Mouse (Mus musculus): ENCODE measurements around the gene Gm20388. TPM values are rescaled to one million over a fixed set of nuclear protein-coding genes. Genes with fewer than 3 reads are reported as not detected.

The Gm20388 gene
- total RNA-seq, 2 experiments from 2014 or later: 5.8 TPM; not detected in 1

DNA sequence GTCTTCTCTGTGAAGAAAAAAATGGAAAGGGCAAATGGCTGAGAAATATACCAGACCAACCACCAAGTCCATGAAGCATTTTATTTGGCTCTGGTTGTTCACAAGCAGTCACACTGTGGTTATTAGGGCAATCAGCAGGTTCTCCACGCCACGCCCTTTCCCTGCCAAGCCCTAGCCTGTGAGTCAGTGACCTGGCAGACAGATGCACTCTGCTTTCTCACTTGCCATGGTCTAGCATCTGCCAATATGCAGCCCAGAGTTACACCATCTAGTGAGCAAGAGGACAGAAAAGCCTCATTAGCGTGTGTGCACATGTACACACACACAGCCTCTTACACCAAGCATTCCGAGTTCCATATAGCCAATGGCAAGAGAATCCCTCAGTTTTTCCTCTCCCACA is 2994.7 kb downstream of the Gm20388 start:
- DNase-seq: no peak

DNA sequence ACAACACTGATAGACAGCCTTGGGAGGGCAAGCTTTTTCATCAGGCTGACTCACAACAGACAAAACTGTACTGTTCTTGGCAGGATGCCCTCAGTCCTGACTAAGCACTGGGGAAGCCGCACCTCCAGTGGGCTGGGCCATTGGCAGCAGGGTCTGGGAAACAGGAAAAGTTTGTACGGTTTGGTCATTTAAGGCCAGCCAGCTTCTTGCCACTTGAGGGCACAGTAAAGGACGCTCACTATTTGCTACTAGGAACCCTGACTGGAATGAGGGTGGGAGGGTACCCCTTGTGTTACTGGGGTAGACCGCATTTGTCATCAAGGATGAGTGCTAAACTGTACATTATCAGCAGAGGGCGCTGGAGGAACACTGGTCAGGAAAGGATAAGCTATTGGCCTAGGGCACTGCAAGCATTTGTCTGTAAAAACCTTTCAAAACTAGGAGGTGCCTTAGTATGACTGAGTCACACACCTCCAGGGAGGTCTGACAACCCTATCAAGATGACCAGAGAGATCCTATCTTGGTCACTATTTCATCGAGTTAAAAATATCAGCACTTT is 2995.9 kb downstream of the Gm20388 start:
- DNase-seq: peak; percentile 91

DNA sequence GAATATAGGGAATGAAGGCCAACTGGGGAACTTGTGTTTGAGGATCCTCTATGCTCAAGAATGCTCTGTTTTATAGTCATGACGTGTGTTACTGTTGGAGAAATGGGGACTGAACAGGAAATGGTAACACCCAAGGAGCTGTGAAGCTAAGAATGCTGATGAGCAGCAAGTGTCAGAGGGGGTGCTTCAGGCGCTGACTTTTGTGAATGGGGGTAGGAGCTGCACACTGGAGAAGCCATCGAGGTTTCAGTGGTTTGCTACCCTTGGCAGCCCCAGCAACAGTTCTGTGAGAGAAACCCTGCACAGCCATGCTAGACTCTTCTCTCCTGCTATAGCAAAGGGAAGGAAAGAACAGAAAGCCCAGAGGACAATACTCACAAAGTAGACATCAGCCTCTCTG is 3001.5 kb downstream of the Gm20388 start:
- no peak for DNase-seq

DNA sequence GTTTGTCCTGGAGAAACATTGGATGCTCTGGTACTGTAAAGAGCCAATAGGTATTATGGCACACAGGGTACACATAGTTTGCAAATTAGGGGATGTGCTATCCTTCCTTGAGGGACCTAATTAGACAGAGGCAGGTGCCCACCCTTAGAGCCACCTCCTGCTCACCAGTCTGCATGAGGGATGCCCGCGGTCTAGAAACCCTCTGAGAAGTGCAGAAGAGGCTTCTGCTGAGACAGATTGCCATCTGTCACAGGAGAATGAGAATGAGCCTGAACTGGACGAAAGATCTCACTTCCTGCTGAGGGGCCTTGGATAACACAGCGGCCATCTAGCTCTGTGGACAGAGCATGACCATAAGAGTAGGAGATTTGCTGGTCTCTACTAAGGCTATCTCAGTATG is 3002.2 kb downstream of the Gm20388 start:
- DNase-seq: no peak

DNA sequence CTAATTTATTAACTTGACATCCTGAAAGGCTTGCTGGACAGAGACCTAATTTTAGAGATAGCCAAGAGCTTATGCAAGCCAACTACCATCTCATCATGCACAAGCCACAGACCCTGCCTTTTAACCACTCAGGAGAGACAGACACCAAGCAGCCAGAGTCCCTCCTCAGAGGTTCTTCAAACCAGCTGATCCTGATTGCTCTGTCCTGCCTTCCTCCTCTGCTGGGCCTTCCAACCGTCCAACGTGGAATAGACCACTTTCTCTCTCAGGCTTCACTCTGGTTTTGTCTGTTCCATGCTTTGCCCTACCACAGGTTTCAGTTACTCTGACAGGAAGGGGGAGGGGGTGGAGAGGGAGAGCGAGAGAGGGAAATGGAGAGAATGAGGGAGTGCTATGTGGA is 3006.1 kb downstream of the Gm20388 start:
- DNase-seq: no peak

DNA sequence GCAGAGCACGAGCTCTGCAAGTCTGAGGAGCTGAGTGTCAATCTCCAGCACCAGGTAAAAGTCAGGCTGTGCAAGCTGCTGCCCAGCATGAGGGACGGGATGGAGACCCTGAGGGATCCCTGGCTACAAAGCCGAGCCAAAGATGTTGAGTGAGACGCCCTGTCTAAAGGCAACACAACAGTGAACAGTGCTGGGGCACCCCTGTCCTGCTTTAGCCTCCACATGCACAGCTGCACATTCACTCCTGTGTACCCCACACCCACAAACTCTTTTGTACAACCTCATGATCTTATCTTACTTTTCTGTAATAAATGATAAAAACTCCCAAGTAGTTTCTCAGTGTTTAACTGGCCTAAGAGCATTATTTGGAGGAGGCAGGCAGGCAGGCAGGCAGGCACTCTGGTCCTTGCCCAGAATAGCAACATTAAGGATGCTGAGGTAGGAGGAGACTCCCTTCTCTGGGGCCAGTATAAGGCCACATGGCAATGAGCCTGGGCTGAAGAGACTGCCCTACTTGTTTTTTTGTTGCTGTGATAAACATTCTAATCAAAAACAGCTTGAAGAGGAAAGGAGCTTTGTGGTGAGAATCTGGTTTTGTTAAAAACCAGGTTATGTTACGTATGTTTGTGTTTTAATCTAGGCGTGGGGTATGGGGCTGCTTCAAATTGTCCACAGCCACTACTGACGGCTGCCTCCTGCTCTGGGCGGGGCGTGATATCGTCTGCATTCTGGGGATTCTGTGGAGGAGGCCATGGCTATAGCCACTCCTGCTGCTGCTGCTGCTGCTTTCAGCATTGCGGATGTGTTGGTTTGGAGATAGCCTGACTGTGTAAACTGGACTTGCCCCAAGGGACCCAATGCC is 3007.1 kb downstream of the Gm20388 start:
- peak; percentile 71 for DNase-seq

DNA sequence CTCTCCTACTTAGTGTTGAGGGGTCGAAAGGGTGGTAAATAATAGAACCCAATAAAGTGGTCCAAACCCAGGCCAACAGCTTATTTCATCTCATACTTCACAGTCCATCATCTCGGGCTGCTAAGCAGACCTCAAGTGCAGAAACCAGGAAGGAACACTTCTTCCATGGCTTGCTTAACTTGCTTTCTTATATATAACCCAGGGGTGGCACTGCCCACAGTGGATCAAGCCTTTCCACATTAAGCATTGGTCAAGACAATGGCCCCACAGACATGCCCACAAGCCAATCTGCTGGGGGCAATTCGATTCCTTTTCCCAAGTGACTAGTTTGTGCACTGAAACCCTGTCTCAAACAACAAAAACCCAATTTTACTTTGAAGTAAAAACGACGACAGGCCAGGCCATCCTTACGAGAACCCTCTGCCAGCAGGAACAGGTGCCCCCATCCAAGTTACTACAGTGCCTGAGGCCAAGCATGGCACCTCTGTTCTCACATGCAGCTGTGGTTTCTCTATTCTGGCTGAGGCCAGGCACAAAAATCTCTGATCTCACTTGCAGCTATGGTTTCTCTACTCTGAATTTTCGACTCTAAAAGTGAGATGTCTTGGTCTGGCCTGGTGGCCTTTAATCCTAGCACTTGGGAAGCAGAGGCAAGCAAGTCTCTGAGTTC is 3007.9 kb downstream of the Gm20388 start:
- DNase-seq: no peak

DNA sequence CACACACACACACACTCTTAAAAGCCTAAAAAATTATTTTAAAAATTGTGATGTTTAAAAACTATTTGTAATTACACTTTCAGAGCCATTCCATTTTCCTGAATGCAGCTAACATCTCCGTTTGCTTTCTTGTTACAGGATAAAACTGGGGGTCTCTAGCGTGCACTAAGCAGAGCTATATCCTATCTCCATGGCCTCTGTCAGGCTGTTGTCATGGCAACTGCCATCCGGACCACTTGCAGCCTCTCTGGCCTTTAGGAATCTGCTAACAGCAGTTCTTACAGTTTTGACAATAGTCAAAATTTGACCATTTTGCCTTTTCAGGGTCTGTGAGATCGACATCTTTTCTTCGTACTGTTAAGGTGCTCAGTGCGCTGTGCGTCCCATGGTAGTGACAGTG is 3010.2 kb downstream of the Gm20388 start:
- DNase-seq: no peak

DNA sequence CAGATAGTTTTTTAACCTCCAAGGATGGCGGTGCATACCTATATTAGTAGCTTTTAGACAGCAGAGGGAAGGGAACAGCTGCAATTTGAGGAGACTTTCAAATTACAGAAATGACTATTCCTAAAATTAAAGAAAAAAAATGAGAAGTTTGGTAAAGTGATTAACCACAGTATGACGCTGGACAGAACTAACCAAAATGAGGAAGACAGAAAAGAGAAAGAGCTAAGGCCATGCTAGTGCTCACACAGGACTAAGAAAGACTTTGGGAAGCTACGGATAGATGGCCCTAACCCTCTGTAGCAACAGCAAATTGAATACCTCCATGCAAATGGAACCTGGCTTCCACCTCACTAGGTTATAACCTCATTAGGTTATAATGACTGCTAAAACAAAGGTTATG is 3012.3 kb downstream of the Gm20388 start:
- no peak for DNase-seq

DNA sequence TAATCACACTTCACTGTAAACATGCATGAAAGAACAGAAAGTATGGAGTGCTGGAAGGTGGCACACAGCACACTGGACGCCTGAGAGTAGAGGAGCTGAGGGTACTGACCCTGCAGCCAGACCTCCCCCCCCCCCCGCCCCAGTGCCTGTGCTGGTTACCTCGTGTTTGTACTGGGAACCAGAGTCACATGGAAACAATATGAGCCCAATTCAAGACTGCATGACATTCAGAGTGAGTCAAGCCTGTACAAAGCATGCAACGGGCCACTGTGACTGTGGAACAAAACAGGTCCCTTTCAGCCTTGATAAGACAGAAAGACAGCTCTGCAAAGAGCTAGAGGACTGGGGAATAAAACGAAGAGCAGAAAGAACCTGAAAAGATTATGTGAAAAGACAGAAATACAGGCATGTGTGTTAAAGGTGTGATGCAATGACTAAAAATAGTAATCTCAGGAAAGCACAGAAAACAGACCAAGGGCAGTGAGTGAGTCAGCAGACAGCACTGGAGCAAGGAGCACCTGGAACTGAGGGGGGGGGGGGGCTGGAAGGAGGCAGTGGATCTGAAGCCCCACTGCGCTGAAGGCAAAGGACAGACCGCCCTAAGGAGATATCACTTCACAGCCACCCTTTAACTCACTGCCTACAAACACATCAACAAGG is 3012.9 kb downstream of the Gm20388 start:
- no peak for DNase-seq

DNA sequence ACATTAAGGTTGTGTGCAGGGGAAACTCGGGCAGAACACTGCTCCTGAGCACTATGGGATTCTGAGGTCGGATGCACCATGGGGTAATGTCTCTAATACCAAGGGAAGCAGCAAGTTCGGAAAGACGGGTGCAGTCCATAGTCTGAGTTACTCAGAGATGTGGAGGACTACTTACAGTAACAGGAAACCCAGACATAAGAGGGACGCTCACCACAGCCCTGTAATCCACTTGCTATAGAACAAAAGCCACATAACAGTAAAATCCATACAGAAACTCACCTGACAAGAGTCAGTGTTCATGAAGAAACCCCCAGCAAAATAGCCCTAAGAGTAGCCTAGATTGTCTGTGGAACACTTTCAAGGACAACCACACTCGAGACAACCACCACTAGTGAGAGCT is 3013.4 kb downstream of the Gm20388 start:
- DNase-seq: no peak

DNA sequence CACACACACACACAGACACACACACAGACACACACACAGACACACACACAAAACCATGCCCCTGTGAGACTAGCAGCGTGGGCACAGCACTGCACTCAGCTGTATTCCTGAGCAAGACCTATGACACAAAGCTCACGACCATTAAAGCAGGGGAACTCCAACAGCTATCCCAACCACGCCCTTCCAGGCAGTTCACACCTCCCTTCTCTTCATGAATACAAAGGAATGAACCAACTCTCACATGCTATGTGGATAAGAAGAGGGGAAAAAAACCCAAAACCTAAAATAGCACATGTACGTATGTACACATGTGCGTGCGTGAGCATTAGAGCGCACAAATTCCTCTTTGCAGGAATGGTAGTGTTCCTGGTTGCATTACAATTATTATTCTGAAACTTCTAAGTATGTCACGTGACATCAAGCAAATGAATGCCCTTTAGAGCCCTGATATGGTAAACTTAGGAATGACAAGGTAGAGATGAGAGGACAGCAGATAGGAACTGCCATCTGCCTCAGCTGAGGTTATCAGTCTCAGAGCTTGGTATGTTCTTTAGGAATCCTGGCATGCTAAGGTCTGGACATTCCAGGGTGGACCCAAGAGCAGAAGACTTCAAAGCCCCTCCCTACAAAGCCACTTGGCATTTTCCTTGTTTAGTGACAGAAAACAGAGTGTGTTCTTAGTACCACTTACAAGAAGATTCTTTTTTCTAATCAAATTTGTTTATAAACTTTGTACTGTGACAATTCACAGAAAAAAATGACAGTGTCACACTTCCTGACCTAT is 3015.5 kb downstream of the Gm20388 start:
- DNase-seq: no peak

DNA sequence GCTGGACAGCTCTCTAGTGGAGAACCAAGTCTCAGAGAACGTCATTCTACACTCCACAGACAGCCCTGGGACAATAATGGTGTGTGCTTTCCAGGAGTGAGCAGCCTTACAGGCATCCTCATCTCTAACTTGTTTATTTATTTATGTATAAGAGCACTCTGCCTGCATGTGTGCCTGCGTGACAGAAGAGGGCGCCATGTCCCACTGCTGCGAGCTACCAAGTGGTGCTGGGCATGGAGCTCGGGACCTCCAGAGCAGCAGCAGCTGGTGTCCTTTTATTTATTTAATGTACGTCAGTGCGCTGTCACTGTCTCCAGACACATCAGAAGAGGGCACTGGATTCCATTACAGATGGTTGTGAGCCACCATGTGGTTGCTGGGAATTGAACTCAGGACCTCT is 3016.1 kb downstream of the Gm20388 start:
- DNase-seq: no peak

DNA sequence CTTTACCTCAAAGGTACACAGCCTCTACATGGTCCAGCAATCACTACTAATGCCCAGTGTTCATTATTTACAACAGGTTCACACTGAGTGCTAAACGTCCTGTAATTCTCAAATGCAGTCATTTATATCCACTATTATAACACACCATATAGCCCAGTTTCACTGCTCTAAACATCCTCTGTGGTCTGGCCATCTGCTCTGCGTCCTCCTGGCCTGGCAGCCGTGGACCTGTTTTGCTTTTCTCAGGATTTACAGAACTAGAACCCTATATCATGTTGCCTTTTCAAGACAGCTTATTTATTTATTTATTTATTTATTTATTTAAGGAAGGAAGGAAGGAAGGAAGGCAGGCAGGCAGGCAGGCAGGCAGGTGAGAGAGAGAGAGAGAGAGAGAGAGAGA is 3017.2 kb downstream of the Gm20388 start:
- no peak for DNase-seq

DNA sequence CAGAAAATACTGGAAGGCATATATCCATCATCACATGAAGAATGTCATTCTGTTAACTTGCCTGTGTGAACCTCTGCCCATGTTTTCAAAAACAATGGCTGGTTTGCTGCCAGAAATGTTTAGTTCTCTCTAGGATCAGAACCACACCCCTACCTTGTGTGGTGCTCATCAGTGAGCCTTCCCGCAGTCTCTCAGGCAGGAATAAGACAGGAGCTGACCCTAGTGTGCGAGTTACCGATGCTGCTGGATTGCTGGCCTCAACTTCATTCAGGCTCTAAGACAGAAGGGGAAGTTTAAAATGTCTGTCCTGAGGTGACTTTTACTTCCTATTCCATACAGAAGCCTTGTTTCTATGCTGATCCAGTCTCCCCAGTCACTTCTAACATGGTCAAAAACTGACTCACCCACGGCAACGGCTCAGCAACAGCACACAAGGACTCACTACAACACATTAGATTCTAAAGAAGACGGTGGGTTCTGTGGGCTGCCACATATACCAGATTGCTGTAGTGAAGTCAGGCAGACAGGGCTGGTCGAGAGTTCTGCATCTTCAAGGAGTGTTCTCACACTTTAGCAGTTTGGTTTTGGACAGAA is 3018.1 kb downstream of the Gm20388 start:
- no peak for DNase-seq

DNA sequence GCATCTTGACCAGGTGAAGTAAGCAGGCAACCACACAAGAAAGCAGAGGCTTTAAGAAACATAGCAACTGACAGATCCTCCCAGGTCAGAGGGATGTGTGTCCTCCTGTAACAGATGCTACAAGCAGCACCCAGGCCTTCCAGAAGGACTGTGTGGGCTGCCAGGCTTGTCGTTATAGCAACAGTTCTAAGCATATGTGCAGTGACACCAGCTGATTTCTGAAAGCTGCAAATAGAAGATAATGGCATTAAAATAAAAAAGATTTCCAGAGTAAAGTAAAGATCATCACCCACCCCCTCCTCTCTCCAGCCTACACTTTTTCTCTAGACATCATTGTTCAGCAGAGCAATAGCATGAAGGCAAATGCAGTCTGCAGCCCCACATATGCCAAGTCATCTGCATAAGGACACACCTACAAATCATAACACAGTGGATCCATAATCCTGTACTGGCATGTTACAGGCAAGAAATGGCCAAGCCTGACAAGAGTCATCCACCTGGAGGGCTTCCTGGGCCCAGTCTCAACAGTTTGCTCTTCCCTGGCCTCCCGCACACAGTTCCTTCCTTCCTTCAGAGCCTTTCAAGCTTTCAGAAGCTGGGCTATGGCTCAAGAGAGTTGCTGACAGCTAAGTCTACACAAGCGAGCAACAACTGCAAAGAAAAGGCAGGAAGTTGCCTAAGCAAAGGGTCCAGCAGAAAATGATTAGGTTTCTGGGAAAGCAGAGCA is 3021.4 kb downstream of the Gm20388 start:
- no peak for DNase-seq

DNA sequence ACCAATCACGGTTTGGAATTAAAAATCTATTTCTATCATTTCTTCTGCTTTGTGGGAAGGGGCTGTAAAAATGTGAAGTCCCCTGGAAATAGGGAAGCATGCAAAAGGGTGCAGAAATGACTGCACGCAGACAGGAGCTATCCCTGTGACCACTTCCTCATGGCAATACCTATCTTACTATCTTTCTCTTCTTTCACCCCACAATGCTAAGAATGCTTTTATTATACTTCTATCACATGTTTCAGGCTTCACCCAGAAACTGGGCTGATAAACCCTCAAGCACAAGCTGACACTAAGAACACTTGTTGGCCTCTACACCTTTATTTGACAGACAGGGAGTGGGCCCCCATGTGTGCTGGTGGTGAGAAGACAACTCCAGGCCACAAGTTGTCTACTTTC is 3021.9 kb downstream of the Gm20388 start:
- no peak for DNase-seq

DNA sequence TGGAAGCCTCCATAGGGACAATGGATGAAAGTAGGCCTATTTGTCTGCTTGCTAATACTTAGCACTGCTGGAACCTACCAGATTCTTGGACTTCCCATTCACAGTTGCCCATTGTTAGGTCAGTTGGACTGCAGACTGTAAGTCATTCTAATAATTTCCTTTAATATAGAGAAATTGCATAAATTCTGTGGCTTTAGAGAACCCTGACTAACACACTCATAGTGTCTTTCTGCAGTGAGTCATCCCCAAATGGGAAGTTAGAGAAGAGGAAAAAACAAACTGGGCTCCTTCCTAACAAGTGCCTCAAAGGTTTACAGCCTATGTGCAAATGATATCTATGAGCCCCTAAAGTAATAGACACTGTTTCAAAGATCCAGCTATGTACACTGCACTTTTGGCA is 3023.3 kb downstream of the Gm20388 start:
- no peak for DNase-seq

DNA sequence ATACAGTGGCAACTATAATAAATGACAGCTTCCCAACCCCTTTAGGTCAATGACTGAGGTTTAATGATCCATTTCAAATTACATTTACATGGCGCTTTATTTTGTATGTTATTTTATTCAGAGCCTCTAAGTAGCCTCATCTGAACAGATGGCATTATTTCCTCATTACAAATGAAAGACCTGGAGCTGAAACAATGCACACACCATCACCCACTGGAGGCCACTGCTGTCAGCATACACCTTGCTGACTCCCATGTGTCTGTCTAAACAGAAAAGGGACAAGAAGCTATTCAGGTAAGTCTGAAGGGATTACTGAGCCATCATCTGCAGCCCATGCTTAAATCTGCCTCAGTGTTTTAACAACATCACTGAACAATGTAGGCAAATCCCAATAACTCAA is 3024.5 kb downstream of the Gm20388 start:
- no peak for DNase-seq

DNA sequence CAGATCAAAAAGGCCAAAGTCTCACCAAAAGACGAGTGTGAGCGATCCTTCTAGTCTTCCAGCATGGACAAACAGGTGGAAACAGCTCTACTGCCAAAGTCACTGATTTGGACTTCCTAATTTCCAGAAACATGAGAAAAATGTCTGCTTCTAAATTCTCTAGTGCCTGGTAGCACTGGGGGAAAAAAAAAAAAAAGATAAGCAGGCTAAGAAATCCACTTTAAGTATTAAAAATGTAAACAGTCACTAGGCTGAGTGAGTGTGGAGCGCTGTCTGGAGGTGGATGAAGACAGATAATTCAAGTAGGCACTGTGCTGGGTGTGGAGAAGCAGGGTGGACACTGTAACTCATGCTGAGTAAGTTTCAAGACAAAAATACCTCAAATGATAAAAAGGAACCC is 3025.3 kb downstream of the Gm20388 start:
- DNase-seq: no peak

DNA sequence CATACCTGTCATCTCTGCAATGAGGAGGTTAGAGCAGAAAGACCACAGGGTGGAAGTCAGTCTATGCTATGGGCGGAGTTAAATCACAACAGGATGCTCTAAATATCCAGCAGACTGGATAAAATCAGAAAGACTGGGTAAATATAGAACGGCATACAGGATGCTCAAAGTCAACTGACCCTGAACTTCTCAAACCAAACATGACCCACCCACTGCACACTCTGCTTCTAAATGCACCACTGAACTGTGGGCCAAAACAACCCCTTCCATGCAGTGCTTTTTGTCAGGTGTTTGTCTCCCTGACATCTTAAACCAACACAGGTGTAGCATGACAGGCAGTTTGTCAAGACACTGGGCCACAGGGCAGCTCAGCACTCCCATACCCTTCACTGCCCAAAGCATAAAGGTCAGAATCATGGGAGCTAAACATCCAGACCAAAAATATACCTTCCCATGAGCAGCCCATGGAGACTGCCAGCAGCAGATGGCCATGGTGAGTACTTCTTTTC is 3027.0 kb downstream of the Gm20388 start:
- no peak for DNase-seq

All from heart, postnatal 4 days (tissue).